Mouse (Mus musculus): ENCODE results near the gene Cd2bp2. TPM values are rescaled to one million over a fixed set of nuclear protein-coding genes. Genes with fewer than 3 reads are reported as not detected.
"Not testable (repeated sequence)": the region's sequence is repeated elsewhere in the genome, so short reads cannot be mapped to it uniquely, and the experiment has no call there.

The Cd2bp2 gene
- polyA plus RNA-seq, 1 experiment: 68.8 TPM

DNA sequence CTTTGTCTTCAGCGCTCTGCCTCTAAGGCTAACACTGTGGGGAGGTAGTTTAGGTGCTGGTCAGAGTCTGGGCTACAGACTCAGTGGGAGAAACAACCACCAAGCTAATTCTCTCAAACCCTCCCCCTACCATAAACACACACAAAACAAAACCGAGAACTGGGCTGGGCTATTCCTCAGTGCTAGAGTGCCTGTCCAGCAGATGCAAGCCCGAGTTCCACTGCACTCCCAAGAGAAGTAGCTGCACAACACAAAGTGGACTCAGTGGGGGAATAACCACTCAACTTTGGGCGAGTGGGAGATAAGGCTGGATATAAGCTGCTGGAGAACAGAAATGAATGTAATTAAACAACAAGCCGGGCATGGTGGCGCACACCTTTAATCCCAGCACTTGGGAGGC lies 5.2 kb downstream of the Cd2bp2 start:
- no peak for DNase-seq (ENCODE audit: low spot score)

DNA sequence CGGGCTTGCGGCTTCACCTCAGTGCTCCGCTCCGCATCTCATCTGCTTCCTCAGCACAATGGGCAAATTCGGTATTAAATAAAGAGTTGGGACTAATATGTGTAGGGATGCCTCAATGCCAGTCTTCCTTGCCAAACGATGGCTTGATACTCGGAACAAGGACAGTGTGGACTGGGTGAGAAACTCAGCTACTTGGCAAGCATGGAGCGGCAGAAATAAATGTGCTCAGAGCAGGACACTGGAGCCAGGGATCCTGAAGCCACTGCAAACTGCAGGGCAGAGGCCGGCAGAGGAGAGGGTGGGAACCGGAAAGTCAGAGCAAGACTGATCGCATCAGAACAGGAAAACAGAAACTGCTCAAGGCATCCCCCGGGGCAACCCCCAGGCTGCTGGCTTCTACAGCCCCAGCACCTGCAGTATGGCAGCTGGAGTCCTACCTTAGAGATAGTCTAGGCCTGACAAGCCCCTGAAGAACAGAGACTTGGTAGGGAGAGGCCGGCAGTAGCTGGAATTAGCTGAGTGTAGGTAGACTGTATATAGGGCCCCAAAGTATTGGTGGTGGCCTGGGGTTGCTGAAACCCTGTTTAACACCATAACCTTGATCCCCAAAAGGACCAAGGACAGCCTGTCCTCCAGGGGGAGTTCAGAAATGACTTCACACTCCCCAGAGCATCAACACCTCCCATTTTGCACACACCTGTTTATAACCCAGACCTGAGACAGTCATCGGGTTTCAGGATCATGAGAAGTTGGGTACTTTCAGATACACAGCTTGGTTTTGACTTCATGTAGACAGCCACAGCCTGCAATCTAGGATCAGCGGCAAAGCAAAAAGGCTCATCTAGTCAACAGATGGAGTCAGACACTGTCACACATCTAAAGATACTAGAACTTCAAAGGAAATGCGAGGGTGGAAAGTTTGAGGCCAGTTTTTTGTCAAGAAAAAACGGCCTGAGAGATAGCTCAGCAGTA lies 7.3 kb downstream of the Cd2bp2 start:
- DNase-seq (ENCODE audit: low spot score): no peak

DNA sequence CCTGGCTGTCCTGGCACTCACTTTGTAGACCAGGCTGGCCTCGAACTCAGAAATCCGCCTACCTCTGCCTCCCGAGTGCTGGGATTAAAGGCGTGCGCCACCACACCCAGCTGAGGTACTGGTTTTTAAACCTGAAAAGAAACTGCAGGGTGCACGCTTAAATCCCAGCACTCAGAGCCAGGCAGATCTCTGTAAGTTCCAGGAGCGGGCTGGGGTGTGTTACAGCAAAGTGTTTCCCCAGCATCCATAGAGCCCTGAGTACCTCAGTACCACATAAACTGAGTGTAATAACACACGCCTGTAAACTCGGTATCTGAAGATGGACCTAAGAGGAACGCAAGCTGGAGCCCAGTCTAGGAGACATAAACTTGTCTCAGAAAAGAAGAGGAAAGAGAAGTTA lies 8.5 kb downstream of the Cd2bp2 start:
- no peak for DNase-seq (ENCODE audit: low spot score)

DNA sequence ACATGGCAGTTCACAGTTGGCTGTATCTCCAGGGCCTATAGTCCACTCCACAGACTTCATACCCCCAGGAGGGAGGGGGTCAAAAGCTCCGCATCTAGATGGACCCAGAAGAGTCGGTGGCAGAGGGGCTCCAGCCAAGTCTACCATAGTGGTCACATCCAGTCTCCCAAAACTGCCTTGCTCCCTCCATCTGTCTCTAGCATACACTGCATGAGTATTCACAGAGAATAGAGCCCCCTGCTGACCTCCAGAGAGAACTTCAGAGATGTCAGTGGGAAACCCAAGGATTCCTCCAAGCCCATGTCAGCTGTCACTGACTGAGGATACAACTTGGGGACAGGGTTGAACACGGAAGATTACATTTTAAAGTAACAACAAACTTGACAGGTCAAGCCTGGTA lies 10.2 kb downstream of the Cd2bp2 start:
- DNase-seq (ENCODE audit: low spot score): no peak

DNA sequence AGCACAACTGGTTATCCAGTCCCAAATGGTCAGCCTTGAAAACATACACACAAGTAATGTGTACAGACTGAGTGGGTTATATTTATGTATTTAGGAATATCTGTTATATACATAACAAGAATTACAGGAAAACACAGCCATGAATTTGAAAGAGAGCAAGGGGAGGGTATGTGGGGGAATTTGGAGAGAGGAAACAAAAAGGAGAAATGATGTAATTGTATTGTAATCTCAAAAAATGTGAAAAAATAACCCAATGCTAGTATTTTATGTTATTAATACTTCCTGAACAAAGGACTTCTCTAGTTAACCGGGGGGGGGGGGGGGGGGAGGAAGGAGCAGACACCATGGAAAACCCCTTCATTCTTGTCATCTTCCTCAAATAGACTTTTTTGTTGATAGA lies 11.1 kb downstream of the Cd2bp2 start:
- no peak for DNase-seq (ENCODE audit: low spot score)

DNA sequence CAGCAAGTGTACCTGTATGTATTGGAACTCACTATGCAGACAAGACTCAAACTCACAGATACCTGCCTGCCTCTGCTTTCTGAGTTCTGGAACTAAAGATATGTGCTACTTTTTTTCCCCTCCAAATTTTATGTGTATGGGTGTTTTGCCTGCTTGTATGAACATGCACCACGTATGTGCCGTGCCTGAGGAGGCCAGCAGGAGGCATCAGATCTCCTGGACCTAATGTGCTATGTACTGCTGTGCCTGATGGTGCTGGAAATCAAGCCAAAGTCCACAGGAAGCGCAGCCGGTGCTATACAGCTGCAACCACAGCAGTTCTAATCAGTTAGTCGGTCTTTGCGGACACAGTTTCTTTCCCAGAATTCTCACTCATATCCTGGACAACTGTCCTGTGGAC lies 12.0 kb downstream of the Cd2bp2 start:
- DNase-seq (ENCODE audit: low spot score): no peak

DNA sequence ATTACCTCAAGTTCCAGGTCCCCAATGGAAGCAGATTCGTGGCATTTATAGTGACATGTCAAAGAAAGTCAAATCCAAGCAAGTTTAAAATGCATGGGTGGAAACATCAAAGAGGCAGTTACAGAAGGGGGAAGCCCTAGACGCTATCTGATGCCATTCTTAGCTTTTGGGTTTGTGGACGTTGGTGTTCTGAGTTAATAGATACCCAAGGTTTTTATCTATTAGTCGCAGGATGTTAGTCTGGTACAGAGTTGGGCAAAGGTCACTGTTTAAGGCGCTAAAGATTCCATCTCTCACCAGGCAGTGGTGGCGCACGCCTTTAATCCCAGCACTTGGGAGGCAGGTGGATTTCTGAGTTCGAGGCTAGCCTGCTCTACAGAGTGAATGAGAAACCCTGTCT lies 12.5 kb downstream of the Cd2bp2 start:
- no peak for DNase-seq (ENCODE audit: low spot score)

DNA sequence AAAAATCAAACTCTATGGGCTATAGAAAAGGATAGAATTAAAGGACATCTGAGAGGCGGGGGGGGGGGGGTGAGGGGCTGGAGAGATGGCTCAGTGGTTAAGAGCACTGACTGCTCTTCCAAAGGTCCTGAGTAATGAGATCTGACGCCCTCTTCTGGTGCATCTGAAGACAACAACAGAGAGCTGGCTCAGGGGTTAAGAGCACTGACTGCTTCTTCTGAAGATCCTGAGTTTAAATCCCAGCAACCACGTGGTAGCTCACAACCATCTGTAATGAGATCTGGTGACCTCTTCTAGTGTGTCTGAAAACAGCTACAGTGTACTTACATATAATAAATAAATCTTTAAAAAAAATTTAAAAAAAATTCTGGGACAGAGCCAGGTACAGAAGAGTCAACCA lies 14.1 kb downstream of the Cd2bp2 start:
- DNase-seq (ENCODE audit: low spot score): not testable (repeated sequence)

DNA sequence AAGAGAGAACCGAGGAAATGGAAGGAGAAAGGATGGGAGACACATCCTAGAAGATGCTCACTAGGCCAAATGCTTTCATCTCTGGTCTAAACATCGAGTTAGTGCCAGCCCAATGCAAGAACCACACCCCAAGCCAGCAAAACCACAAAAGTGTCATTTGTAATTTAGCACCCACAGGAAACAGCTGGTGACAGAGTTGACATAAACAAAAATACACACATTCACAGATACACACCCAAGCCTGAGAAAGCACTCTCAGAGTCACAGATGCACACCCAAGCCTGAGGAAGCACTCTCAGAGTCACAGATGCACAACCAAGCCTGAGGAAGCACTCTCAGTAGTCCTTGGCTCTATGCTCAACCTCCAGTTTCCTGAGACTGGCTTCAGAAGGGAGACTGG lies 15.1 kb downstream of the Cd2bp2 start:
- DNase-seq (ENCODE audit: low spot score): no peak

DNA sequence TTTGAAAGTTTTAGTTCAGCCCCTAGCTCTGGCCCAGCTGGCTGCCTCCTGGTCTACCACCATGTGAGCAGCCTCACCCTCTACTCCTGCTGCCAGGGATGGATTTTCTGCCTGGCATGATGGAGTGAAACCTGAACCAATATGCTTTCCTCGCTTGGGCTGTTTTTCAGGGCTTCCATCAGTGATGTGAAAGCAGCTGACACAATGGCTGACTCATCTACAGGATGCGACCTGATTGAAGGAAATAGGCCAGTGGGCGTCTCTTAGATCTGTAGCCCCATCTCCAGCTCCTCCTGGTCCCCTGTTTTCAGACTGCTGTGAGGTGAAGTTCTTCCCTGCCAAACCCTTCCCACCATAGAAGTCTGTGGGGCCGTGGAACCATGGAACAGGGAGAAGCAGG lies 18.9 kb downstream of the Cd2bp2 start:
- no peak for DNase-seq (ENCODE audit: low spot score)

DNA sequence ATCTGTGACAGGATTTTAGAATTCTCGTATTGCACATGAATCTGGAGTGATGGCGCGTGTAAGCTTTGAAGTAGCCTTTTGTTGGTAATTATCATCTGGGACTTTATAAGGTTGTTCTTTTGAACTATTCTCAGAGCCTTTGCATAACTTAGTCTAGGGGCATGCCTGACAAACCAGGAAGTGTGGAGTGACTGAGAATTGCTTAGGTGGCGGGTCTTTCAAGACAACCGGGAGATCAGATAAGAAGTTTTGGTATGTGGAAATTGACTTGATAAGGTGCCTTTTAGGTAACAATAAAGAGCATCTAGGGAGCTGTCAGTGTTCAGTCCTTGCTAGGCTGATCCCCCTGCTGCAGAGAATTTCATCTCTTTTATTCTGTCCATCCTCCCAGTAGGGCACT lies 29.3 kb downstream of the Cd2bp2 start:
- DNase-seq (ENCODE audit: low spot score): no peak

DNA sequence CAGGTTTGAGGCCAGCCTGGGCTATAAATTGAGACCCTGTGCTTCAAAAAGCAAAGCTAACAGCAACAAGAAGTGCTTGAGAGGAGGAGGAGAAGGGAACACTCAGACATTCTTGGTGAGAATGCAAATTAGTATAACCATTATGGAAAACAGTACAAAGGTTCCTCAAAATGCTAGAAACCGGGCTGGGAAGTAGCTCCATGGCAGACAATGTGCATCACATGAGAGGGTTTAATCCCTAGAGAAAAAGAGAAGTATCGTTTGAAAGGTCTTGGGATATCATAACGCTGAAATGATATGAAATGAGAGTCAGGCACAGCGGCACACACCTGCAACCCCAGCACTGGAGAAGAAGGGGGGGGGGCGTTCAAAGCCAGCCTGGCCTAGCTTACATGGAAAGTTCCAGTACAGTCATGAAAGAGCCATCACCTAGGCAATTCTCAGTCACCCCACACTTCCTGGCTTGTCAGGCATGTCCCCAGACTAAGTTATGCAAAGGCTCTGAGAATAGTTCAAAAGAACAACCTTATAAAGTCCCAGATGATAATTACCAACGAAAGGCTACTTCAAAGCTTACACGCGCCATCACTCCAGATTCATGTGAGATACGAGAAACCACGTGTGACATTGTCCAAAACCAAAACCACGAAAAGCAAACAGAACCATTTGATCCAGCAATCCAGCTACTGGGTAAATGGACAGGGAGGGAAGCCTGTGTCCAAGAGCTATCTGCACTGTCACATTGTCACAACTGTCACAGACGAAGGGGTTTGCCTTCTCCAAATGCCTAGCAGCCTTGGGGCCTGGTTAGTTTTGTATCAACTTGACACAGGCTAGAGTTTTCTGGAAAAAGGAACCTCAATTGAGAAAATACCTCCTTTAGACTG lies 30.0 kb downstream of the Cd2bp2 start:
- DNase-seq (ENCODE audit: low spot score): no peak

DNA sequence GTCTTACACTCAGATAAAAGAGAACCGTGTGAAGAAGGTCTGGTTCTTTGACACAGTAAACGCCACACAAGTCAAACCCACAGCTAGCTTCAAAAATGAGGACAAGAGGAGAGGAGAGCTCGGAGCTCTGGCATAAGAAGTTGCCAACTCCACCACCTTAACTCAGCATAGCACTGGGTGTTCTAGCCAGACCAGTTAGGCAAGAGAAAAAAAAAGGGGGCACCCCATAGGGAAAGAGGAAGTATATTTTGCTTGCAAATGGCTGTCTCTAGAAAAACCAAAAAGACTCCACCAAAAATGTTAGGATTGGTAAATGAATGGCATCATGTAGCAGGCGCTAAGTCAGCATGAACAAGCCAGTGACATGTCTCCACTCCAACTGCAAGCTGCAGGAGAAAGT lies 31.8 kb downstream of the Cd2bp2 start:
- no peak for DNase-seq (ENCODE audit: low spot score)

DNA sequence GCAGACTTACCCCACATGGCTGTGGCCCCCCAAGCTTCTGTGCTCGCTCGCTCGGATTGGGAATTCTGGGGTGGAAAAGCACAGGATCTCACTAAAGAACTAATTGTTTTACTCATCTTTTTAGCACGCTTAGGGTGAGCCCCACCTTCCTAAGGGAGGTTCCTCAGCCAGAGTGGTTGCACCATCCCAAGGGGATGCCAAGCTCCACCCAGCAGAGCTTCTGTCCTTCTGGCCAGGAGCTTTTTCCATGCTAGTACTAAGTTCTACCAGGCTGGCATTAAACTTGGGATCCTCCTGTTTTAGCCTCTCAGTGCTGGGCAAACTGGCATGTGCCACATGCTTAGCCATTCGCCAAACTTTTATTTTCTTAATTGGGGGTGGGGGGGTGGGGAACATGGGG lies 33.3 kb downstream of the Cd2bp2 start:
- no peak for DNase-seq (ENCODE audit: low spot score)

DNA sequence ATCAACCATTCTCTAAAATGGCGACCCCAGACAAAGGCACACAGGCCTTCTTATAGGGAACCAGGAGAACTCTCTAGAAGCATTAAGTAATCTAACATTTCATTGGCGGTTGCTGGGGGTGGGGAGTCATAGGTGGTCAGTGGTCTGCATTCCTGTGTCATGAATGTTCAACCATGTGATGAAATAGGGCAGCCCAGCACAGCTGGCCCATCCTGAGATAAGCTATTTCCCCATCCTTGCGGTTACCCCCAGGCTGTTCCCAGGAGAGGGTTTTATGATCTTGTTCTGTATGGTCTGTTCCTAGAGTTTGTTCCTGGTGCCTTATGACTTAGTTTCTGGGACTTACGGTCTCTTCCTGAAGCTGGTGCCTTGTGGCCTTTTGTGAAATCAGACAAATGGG lies 38.3 kb downstream of the Cd2bp2 start:
- no peak for DNase-seq (ENCODE audit: low spot score)

DNA sequence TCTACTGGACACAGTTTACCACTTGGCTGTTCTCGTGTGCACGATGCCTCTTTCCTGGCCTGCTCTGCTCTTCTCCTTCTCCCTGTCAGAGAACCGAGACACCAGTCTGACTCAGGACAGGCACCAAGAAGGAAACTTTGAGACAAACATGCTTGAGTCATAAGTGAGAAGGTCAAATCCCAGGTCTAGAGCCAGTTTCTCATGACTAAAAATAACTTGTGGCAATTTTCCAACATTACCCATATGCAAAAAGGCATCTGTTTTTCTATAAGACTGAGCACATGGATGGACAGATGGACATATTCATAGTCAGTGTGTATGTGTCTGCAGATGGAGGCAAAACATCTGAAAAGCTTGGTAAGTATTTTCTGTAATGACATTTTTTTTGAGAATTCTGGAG lies 42.4 kb downstream of the Cd2bp2 start:
- DNase-seq (ENCODE audit: low spot score): no peak

DNA sequence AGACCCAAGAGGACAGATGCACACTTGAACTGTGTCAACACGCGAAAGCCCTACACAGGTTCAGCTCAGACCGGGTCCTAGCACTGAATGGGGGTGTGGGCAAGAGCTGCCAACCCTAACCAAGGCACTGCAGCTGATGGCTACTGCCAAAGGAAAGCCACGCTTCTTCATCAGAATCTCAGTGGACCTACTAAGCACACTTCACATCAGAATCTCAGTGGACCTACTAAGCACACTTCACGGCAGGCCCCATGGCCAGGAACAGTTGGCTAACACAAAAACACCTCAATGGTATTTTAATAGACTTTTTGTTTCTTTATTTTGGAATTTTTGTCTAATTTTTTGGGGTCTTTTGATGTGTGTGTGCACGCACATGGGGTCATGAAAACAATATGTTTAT lies 43.4 kb downstream of the Cd2bp2 start:
- no peak for DNase-seq (ENCODE audit: low spot score)

DNA sequence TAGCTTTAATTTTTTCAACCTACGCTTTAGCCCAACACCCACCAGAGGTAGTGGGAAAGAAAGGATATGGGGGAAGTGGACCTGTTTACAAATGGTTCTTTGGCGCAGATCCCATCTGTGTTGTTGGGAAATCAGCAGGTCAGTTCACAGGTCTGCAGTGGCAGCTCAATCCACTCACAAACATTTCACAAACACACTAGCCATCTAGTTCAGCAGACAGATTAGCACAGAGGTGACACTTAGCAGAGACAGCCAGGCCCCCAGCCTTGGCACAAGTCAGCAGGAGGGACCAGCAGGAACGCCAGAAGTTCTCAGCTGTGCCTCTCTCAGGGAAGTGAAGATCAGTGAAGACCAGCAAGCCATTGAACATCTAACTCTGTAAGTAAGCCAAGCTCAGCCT lies 47.9 kb downstream of the Cd2bp2 start:
- no peak for DNase-seq (ENCODE audit: low spot score)

DNA sequence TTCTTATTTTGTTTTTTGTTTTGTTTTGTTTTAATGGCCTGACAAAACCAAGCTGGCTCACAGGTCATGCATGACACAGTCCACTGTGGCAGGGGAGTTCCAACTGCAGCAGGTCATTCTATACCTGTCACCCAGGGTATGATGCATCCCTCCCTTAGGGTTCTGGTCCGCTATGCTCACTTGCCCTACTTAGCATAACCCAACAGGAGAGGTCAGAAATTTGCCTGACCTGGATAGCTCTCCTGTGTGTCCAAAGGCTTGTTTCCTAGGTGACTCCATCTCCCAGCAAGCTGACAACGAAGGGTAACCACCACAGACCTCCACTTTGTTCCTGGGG lies 49.6 kb downstream of the Cd2bp2 start:
- DNase-seq (ENCODE audit: low spot score): no peak

DNA sequence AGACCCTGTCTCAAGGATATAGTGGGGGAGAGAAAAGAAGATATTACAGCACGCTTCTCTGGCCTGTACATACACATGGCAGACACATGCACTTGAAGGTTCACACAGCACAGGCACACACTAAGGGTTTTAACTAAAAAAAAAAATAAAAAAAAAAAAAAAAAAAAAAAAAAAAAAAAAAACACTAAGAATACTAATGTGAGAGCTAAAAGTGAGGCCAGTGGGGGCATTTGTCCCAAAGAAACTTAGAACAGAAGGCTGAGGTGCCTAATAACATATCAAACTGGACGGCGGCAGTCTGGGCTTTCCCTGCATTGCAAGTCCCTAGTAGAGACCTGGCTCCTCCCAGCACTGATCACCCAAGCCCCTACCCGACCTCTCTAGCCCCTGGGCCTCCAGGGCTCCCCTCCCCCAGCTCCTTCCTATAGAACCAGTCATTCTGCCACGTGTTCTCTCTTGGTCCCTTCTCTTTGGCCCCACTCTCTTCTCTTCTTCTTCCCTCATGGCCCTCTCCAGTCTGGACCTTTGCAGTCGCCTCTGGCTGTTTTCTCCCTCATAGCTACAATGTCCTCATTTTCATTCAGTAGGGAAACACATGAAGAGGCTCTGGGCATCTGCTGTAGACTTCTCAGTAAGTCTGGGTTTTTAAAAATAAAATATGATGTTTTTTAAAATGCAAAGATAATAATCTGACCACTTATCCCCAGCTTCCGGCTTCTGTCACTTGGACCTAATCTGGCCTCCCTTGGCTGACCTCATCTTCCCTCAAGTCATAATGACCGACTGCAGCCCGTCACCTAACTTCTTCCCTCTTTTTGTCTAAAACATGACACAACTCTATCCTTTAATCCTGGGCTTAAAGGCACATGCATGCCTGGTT lies 50.2 kb downstream of the Cd2bp2 start:
- DNase-seq (ENCODE audit: low spot score): no peak

DNA sequence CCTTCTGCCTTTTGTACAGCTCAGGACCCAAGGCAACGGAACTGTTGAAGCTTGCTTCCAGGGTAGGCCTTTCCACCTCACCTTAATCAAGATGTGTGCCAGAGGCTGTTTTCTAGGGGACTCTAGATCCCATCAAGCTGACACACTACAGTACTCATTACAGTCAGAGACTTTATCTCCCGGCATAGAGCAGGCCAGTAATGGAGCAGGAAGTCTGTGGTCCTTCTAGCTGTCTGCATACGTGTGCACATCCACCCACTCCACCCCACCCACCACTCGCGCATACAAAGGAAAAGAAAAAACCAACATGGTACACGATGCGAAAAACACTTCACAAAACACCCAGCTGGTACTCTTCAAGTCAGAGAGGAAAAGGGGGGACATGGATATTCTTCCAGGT lies 51.4 kb downstream of the Cd2bp2 start:
- DNase-seq (ENCODE audit: low spot score): no peak

DNA sequence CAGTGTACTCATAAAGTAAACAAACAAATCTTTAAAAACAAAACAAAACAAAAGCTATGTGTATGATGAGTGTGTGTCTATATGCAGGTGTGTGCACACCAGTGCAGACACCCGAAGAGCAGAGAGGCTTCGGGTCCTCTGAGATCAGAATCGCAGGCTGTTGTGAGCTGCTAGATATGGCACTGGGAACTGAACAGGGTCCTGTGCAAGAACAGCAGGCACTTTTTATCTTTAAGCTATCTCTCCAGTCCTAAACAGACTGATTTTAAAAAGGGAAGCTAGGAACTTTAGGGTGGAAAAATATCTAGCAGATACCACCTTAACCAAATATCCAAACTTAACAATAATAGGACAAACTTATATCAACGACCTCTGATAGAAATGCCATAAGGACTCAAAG lies 53.2 kb downstream of the Cd2bp2 start:
- no peak for DNase-seq (ENCODE audit: low spot score)
